Mouse (Mus musculus) gastrocnemius, adult 2 months (tissue): ENCODE data around the gene Tceal3. TPM values are rescaled to one million over a fixed set of nuclear protein-coding genes. Genes with fewer than 3 reads are reported as not detected.
"Not testable (repeated sequence)": the region's sequence is repeated elsewhere in the genome, so short reads cannot be mapped to it uniquely, and the experiment has no call there.

ENCODE experiments used
- DNase-seq: peaks from one replicate; pipeline ENCODE4 v3.0.0; 2022
- H3K27ac ChIP-seq: fragments of 200-600 bp; 2 replicates; pipeline ENCODE4 v1.8.1; 2022; ENCODE audit warnings: mild to moderate bottlenecking
- H3K4me3 ChIP-seq: fragments of 200-600 bp; 2 replicates; pipeline ENCODE4 v1.8.1; 2022; ENCODE audit warnings: mild to moderate bottlenecking, moderate library complexity
- CTCF ChIP-seq: fragments of 200-600 bp; IDR thresholded peaks from 2 replicates; pipeline ENCODE4 v1.8.1; 2022; ENCODE audit warnings: antibody characterized with exemption, mild to moderate bottlenecking, moderate library complexity
- intact Hi-C: fragments of 180-260 bp; cut with DNase I; formaldehyde crosslinking; loops from one replicate; pipeline ENCODE4 v1.15.1; 2025
- total RNA-seq, 2 experiments: library from RNA; stranded (reverse); gene quantifications; 2 replicates each; pipeline ENCODE4 v1.2.3; 2021

Gene Tceal3
- total RNA-seq, 2 experiments from 2014 or later, result 1.3 TPM; not detected in 1

DNA sequence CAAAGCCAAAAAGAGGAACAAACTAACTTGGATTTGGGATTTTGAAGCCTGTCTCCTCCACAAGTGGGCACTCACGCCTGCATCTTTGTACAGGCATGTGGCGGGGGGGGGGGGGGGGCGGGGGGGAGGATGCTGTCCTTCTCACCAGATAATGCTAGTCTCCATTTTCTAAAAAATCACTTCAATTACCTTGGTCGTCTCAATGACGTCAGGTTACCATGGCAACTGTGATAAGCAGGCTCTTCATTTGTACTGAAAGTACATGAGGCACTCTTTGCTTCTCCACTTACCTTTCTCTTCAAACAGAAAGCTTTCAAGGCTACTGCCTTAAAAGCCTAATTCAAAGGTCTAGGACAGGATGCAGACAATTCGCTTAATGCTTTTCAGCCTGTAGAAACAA is 49.1 kb downstream of the Tceal3 start:
- DNase-seq, result no peak
- no peak for TF ChIP-seq CTCF
- Histone ChIP-seq H3K4me3 (no peak overlapping the region), H3K27ac (no peak overlapping the region)
- intact Hi-C loops, result no loop called here

DNA sequence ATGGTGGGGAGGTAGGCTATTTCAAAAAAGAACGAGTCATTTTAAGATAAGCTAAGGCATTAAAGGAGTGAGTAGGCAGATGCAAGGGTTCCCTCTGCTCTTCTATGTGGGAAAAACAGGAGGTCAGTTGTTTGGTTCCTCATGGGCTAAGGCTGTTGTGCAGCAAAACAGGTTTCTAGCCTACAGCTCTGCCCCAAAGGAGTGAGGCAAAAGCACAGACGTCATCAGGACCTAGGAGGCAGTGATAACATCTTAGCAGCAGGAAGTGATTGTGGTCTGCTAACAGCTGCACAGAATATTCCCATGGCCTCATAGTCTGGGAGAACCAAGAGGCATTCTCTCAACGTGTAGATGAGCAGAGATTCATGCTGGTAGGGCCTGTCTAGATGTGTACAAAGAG is 55.2 kb downstream of the Tceal3 start:
- intact Hi-C loops, H3K27ac ChIP-seq, H3K4me3 ChIP-seq, DNase-seq: not testable (repeated sequence)

DNA sequence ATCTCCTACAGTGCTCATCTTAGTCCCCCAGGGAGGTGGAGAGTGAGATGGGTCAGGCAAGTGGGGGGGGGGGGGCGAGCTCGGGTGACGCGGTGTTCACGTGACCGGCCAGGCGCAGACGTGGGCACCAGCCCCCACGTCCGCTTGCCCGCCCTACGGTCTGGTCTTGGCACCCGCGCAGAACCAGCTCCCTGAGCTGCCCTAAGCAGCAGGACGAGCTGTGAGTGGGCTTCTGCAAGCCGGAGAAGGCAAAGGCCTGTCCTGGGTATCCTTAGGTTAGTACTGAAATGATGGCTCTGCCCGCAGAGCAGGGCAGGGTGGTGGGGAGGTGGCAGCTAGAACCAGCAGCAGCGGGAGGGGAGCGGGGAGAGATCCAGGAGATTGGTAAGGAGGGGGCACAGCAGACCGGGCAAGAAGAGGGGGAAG is 75.7 kb downstream of the Tceal3 start:
- Histone ChIP-seq H3K27ac (no peak overlapping the region), H3K4me3 (peak overlapping the region; percentile 65)
- no peak for TF ChIP-seq CTCF
- intact Hi-C loops, result no loop called here
- DNase-seq, result no peak

DNA sequence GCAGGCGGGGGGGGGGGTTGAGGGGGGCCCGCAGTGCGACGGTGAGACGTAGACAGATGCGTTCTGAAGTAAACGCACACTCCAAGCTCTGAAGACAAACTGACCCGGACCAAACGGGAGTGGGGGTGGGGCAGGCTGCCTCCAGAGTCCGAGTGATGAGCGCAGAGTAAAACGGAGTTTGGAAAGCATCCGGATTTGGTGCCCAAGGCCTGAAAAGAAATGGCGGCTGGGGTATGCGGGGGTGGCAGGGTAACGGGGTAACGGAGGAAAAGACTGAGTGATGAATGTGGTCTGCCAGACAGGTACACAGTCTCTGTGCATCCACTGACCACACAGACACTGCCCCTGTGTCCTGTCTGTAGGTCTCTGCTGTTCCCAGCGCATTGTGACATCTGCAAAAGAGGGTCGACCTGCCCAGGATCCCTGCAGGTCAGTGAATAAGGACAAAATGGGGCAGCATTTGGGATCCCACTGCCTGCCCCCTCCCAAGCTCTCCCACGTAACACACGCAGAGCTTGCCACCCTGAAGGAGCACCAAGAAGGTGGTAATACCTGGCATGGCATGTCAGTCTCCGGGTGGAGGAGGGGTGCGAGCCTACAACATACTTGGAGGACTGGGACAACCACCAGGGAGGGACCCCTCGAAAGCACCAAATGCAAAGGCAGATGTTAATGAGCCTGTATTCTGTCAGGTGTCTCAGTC is 76.3 kb downstream of the Tceal3 start:
- H3K27ac ChIP-seq, intact Hi-C loops, DNase-seq: not testable (repeated sequence)
- H3K4me3 ChIP-seq, result peak overlapping the region; percentile 65

DNA sequence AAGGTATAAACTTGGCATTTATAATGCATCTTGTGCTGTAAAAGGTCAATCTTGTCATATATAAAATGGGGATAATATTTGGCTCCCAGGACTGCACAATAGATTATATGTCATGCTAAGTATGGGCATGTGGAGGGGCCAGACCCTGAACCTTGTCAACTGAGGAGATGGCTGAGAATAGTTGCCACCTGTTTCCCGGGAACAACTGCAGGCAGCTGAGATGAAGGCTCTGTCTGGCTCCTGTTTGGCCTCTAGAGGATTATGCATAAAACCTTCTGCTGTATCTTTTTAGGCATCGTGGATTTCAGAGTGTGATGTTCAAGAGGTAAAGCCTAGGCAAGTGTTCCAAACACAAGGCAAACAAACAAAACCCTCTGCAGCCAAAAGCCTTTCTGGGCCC is 78.2 kb downstream of the Tceal3 start:
- no peak for DNase-seq
- Histone ChIP-seq H3K4me3 (no peak overlapping the region), H3K27ac (no peak overlapping the region)
- intact Hi-C loops, result no loop called here
- no peak for TF ChIP-seq CTCF

DNA sequence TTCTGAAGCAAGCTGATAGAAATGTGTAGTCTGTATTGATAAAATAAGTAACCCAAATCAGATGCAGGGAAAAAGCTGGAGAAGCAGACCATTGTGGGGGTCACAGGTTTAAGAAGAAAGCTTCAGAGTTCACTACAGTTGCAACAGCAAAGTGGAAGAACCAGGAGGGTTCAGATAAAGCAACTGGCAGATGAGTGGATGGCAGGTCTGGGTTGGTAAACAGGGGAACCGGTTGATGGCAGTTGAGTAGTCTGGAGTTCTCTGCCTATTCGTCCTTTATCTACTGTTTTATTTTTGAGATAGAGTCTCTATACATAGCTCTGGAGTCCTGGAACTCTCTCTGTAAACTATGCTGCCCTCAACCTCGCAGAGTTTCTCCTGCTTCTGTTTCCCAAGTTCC is 90.3 kb downstream of the Tceal3 start:
- H3K4me3 ChIP-seq, result no peak overlapping the region
- no peak for TF ChIP-seq CTCF
- DNase-seq, result no peak
- intact Hi-C loops, result no loop called here
- no peak overlapping the region for H3K27ac ChIP-seq

DNA sequence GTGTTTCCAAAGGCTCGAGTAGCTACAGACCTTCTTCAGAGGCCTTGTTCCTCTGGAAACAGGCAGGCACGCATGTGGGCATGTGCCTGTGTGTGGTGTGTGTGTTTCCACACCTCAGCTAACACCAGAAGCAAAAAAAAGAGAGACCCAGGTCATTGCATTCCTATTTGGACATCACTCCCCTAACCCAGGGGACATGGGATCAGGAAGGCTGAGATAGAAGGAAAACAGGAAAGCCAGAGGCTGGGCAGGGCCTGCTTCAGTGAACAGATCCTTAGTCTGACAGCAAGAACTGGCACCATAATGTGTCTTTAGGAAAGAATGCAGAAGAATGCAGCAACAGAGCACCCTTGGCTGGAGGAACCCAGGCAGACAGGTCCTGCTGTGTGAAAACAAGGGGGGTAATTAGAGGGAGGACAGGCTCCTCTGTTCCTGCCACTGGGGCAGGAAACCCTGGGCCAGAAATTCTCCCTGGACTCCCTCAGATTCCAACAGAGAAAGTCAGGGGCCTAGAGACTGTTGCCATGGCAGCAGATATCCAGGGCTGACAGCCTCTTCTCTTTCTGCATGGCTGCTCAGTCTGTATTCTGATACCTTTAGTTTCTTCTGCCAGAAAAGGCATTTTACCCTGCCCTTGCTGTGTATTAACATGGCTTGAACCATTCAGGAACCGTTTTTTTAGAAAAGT is 101.1 kb downstream of the Tceal3 start:
- H3K4me3 ChIP-seq, H3K27ac ChIP-seq, DNase-seq, intact Hi-C loops: not testable (repeated sequence)

DNA sequence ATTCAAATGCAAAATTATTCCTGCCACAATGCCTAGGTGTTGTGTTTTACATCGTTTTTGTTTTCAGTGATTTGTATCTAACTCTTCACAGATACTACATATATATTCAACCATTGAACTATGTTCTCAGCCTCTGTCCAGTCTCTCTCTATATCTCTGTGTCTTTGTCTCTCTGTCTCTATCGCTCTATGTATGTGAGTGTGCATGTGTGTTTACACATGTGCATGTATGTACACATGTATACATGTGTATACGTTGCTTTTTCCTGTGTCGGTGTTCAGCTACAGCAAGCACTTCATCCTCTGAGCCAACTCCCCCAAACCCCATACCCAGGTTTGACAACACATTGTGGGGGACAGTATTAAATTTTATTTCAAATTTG is 101.6 kb downstream of the Tceal3 start:
- intact Hi-C loops, result no loop called here
- DNase-seq, result no peak
- no peak for TF ChIP-seq CTCF
- H3K4me3 ChIP-seq, result no peak overlapping the region
- no peak overlapping the region for H3K27ac ChIP-seq

DNA sequence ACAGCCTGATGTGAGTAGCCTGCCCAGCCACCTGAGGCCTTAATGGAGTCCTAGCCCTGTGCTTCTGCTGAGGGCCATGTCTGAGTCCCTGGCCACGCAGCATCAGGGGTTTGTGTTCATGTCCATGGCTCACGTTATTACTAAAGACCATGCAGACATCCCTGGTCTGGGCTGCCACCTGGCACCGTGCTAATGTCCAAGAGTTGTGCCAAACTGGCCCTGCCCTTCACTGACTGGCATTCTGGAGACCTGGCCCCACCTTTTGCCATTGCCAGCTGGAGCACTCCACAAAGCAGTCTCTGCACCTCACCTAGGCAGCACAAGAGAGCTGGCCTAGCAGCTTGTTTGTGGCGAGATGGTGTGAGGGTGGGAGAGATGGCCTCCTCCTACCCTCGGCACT is 102.6 kb downstream of the Tceal3 start:
- intact Hi-C loops, result no loop called here
- TF ChIP-seq CTCF, result no peak
- no peak for DNase-seq
- Histone ChIP-seq H3K27ac (no peak overlapping the region), H3K4me3 (no peak overlapping the region)

DNA sequence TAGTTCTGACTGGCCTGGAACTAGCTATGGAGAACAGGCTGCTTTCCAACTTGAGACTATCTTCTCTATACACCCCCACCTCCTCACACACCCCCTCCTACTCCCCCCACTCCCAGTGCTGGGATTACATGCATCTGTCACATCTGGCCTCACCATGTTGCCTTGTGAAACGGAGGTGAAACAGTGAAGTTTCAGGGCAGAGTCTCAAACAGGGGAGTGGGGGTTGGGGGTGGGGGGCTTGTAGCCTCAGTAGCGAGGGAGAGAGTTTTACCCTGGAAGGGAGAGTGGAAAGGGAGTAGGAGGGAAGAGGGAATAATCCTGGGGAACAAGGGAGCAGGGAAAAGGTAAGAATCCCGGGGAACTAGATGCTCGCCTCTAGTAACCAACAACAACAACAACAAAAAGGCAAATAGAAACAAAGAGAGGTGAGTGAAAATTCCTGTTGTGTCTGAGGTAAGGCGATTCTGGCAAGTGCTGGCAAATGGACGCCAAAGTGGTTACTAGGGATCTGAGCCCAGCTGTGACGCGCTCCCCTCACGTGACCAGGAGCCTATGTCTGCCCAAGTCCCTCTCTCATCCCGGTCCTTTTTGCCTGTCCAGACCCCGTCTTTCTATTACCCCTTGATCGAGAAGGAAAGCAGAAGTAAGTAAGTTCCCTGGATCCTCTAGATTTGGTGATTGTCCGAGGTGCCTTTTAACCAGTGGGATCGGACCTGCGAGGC is 117.0 kb downstream of the Tceal3 start, which contains the start of gene Tceal1:
Gene Tceal1, plus strand, starts transcription at position 537 of the 722 bp plus-strand sequence.
- Histone ChIP-seq H3K4me3 (peak within 1 kb of the TSS; percentile 81), H3K27ac (peak within 1 kb of the TSS; percentile 71)
- peak; percentile 77 for DNase-seq
- no peak for TF ChIP-seq CTCF
- intact Hi-C loops, result no loop called here

DNA sequence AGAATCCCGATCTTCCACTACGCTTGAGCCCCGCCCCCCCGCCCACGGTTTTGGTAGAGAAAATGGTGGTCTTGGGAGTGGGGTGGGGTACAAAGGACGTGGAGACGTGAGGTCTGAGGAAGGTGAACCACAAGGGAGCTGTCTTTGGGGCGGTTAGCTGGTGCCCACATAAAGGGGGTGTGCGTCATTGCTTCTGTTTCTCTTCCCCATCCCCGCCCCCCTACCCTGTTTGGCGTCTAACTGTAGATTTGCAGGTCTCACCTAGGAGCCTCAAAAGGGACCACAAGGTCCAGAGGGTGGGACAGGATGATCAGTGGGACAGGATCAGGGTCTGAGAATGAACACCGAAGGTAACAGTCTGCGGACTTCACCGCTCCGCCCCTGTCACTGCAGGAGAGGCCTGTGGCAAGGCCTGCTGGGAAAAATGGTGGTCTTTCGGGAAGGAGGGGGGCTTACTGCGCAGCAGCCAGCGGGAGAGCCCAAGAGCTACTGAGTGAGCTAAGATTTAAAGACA is 117.6 kb downstream of the Tceal3 start:
- intact Hi-C loops, result no loop called here
- DNase-seq, result peak; percentile 20
- no peak for TF ChIP-seq CTCF
- Histone ChIP-seq H3K4me3 (peak overlapping the region; percentile 81), H3K27ac (peak overlapping the region; percentile 71)

DNA sequence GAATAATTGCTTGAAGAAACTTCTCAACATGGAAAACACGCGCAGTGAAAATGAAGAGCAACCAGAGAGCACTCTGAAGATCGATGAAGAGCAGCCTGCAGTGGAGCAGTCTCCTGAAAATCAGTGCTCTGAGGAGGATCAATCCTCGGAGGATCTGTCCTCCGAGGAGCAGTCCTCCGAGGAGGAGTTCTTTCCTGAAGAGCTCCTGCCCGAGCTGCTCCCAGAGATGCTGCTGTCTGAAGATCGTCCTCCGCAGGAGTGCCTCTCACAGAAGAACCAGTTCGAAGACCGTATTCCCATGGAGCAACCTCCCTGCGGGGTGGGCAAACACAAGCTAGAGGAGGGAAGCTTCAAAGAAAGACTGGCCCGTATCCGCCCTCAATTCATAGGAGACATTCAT is 118.1 kb downstream of the Tceal3 start:
- Histone ChIP-seq H3K4me3 (peak overlapping the region; percentile 81), H3K27ac (peak overlapping the region; percentile 71; the same call in 1 of the 2 replicates)
- no peak for DNase-seq
- no peak for TF ChIP-seq CTCF
- intact Hi-C loops, result no loop called here

DNA sequence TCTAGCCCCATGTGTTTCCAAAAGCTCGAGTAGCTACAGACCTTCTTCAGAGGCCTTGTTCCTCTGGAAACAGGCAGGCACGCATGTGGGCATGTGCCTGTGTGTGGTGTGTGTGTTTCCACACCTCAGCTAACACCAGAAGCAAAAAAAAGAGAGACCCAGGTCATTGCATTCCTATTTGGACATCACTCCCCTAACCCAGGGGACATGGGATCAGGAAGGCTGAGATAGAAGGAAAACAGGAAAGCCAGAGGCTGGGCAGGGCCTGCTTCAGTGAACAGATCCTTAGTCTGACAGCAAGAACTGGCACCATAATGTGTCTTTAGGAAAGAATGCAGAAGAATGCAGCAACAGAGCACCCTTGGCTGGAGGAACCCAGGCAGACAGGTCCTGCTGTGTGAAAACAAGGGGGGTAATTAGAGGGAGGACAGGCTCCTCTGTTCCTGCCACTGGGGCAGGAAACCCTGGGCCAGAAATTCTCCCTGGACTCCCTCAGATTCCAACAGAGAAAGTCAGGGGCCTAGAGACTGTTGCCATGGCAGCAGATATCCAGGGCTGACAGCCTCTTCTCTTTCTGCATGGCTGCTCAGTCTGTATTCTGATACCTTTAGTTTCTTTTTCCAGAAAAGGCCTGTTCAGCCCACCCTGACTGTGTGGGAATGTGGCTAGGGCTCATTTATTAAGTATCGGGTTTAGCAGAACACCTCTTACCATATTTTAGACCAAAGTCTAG is 124.3 kb downstream of the Tceal3 start:
- intact Hi-C loops, DNase-seq, H3K27ac ChIP-seq, H3K4me3 ChIP-seq: not testable (repeated sequence)

Other genes starting within 250 kb of the Tceal3 start
- gene Kir3dl1, start 72.8 kb upstream of the Tceal3 start, total RNA-seq, result not detected
- gene Kir3dl2, start 46.8 kb upstream of the Tceal3 start, total RNA-seq, result not detected
- gene Tceal1, start 117.1 kb downstream of the Tceal3 start, total RNA-seq, result 1 to 10 TPM; 1.8 to 3.0 TPM
- gene Morf4l2, start 152.8 kb downstream of the Tceal3 start, total RNA-seq, result 100 to 1,000 TPM; 157 to 173 TPM
- not detected for gene Glra4, start 189.3 kb downstream of the Tceal3 start, total RNA-seq
- 1 to 10 TPM; 2.3 to 3.1 TPM for gene Plp1, start 231.8 kb downstream of the Tceal3 start, total RNA-seq